Mouse (Mus musculus): ENCODE results near the gene Sag.
"Not testable (repeated sequence)": the region's sequence is repeated elsewhere in the genome, so short reads cannot be mapped to it uniquely, and the experiment has no call there.

Sag gene

DNA sequence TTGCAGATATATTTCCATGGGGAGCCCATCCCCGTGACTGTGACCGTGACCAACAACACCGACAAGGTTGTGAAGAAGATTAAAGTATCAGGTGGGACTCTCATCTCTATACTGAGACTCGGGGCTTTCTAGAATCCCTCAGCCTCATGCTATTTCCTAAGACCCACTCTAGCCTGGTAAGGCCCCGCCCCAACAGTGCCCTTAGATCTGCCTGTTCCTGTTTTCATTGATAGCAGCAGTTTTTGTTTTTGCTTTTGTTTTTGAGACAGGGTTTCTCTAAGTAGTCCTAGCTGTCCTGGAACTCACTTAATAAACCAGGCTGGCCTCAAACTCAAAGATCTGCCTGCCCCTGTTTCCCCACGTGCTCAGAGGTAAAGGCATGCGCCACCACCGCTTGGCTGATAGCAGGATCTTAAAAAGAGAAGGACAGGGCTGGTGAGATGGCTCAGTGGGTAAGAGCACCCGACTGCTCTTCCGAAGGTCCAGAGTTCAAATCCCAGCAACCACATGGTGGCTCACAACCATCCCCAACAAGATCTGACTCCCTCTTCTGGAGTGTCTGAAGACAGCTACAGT lies 21.0 kb downstream of the Sag start:
- no peak for DNase-seq (ENCODE audit: low spot score)

GRCm38 (mm10) chr1:87825281-87825680 lies 21.8 kb downstream of the Sag start:
- DNase-seq (ENCODE audit: low spot score): no peak

DNA sequence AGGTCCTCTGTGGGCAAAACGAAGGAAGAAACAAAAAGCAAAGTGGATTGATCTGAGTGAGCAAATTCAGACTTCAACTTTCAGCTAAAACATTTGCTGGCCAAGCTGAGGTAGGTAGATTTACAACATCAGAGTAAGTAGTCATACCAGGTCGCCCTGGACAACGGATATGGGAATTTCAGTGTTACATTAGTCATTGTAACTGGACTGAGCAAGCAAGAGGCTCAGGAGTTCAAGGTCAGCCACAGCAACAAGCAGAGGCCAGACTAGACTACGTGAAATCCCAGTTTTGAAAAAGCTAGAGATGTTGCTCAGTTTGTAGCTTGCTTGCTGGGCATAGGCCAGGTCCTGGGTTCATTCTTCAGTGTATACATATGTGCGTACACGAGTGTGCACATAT lies 22.5 kb downstream of the Sag start:
- DNase-seq (ENCODE audit: low spot score): no peak

DNA sequence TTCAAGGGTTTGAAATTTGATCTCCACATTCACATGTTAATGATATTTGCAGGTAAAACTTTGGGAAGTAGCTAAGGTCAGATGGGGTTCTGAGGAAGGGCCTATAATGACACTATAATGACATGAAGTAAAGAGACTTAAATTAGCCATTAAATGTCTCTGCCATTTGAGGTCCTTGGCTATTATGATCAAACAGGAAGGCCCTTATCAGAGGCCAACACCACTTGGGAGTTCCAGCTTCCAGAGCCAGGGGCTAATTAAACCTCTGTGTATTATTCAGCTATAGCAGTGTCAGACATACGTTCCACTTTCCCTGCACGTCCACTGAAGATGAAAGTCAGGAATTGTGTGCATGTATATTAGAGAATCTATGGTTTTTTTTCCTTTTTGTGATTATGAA lies 23.0 kb downstream of the Sag start:
- no peak for DNase-seq (ENCODE audit: low spot score)

DNA sequence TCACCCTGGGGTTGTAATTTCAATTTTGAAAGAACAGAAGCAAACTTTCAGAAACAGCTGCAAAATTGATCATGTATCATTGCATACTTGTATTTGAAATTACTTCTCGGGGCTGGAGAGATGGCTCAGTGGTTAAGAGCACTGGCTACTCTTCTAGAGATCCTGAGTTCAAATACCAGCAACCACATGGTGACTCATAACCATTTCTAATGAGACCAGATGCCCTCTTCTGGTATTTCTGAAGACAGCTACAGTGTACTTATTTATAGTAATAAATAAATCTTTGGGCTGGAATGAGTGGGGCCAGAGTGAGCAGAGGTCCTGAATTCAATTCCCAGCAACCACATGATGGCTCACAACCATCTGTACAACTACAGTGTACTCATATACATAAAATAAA lies 24.0 kb downstream of the Sag start:
- not testable (repeated sequence) for DNase-seq (ENCODE audit: low spot score)

- no peak for DNase-seq (ENCODE audit: low spot score)
Observed at GRCm38 (mm10) chr1:87828185-87828584, 24.7 kb downstream of the Sag start.

GRCm38 (mm10) chr1:87828926-87829580 lies 25.6 kb downstream of the Sag start:
- no peak for DNase-seq (ENCODE audit: low spot score)

GRCm38 (mm10) chr1:87829621-87830211 lies 26.2 kb downstream of the Sag start:
- no peak for DNase-seq (ENCODE audit: low spot score)

DNA sequence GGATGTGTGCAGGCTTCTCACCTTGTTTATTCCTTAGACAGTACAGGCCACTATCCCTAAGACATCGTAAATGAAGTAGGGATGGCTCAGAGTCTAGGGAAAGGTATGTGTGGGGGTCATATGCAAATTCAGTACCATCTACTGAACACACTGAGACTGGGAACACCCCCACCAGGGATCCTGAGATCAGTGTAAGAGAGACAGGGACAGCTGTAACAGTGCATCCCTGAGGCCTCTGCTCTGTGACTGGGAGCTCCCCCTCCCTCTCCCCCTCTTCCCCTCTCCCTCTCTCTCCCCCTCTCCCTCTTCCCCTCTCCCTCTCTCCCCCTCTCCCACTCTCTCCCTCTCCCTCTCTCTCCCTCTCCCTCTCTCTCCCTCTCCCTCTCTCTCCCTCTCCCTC lies 33.0 kb downstream of the Sag start:
- no peak for DNase-seq (ENCODE audit: low spot score)

GRCm38 (mm10) chr1:87837018-87837417 lies 33.5 kb downstream of the Sag start:
- DNase-seq (ENCODE audit: low spot score): no peak

DNA sequence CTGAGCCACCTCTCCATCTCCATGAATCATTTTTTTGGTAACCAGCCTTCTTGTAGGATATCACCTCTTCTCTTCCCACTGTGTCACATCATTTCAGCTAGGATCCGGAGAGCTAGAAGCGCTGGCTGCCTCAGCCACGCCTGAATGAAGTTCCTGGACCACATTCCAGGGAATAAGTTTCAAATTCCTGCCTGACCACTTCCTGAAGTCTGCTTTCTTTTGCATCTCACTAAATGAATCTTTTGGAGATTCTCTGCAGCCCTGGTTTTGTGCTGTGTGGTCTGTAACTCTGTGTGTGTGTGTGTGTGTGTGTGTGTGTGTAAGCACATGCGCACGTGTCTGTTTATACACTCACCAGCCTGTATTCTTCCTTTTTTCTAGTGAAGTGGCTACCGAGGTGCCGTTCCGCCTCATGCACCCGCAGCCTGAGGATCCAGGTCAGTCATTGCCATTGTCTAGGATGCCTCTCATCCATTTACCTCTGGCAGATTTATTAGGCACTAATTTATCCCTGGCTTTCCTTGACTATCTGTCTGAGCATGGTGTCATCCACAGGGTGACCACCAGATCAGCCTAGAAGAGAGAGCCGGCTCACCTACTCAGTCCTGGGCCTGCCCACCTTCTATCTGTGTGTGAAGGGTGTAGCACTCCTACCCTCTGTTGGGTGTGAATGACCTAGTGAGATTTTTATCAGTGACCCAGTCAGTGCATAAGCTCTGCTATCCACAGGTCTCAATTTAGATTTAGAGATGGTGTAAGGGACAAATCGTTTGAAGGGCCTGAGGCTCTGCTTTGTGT lies 37.1 kb downstream of the Sag start:
- no peak for DNase-seq (ENCODE audit: low spot score)

GRCm38 (mm10) chr1:87846801-87847474 lies 43.5 kb downstream of the Sag start:
- DNase-seq (ENCODE audit: low spot score): no peak

- no peak for DNase-seq (ENCODE audit: low spot score)
Observed at GRCm38 (mm10) chr1:87847475-87848168, 44.1 kb downstream of the Sag start.

DNA sequence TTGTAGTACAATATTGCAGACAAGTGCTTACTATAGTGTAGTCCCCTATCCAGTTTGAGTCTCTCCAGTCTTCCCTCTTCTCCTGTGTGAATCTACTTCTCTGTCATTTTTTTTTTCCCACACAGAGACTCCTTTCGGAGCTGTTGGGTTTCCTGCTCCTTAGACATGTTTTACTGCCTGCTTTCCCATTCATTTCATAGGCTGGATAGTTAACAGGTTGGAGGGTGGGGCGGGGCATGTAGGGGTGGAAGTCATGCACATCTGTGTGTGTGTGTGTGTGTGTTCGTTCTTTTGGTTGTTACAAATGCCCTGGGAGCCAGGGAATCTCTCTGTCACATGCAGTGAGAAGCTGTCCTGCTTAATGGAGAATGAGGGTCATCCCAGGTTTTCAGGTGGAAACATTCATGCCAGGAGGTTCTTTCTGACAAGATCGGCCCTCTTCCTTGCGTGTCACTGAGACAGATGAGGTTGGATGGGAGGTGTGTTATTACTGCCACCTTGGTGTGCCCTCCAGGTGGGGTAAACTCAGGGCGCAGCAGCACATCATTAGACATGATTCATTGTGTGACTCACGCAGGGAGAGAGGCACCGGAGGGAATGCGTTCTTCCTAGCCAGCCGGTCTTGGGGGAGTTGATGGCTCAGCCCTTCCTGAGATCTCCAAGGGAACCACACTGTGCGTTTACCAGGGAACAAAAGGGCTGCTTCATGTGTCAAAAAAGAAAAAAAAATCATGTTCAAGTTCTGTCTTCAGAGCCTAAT lies 44.9 kb downstream of the Sag start:
- no peak for DNase-seq (ENCODE audit: low spot score)

GRCm38 (mm10) chr1:87849278-87849677 lies 45.8 kb downstream of the Sag start:
- DNase-seq (ENCODE audit: low spot score): no peak

- DNase-seq (ENCODE audit: low spot score): no peak
Observed at GRCm38 (mm10) chr1:87851344-87851743, 47.9 kb downstream of the Sag start.

- no peak for DNase-seq (ENCODE audit: low spot score)
Observed at GRCm38 (mm10) chr1:87852081-87852790, 48.8 kb downstream of the Sag start.

DNA sequence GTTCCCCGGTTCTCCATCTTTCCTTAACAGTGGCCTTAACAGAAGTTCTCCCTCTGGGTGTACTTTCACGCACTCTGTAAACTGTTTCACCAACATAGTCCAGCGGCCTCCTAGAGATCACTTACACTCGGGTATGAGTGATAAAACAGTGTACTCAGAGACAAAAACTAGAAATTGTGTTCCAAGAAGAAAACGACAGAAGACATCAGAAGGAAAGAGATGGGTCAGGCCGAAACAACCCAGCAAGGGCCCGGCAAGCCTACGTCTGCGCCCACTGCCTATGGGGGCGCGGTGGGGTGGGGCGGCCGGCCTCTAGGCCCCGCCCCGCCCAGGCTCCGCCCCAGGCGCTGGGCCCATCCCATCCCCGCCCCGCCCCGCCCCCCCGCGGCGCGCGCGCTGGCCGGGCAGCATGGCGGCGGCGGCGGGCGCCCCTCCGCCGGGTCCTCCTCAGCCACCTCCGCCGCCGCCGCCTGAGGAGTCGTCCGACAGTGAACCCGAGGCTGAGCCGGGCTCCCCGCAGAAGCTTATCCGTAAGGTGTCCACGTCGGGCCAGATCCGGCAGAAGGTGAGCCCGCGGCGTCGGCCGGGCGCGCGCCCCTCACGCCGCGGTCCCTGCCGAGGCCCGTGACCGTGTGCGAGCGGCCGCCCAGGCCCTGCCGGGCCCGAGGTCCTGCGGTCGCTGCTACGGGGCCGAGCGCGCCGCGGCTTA lies 49.6 kb downstream of the Sag start, which contains the start of gene Dgkd:
Gene Dgkd, plus strand, starts transcription at position 396 of the 709 bp plus-strand sequence.
- peak; percentile 46 for DNase-seq (ENCODE audit: low spot score)

GRCm38 (mm10) chr1:87853601-87854361 lies 50.3 kb downstream of the Sag start:
- DNase-seq (ENCODE audit: low spot score): no peak

Measured in ovary, postnatal 10 days (tissue).